Mouse (Mus musculus) kidney, adult 2 months (tissue): ENCODE measurements around the gene Rdm1.

Experiments used
- CTCF ChIP-seq: fragments of 200-500 bp; conservative IDR thresholded peaks from 2 replicates; pipeline ENCODE4 v1.5.1; 2011; ENCODE audit warnings: low read depth, mild to moderate bottlenecking, control low read depth, low read length, moderate library complexity, mixed read lengths; ENCODE audit not compliant: insufficient read depth, insufficient read length
- POLR2A ChIP-seq: fragments of 200-500 bp; IDR thresholded peaks from one replicate; pipeline ENCODE4 v1.6.1; 2011; ENCODE audit warnings: low read depth, low read length, control low read depth

DNA sequence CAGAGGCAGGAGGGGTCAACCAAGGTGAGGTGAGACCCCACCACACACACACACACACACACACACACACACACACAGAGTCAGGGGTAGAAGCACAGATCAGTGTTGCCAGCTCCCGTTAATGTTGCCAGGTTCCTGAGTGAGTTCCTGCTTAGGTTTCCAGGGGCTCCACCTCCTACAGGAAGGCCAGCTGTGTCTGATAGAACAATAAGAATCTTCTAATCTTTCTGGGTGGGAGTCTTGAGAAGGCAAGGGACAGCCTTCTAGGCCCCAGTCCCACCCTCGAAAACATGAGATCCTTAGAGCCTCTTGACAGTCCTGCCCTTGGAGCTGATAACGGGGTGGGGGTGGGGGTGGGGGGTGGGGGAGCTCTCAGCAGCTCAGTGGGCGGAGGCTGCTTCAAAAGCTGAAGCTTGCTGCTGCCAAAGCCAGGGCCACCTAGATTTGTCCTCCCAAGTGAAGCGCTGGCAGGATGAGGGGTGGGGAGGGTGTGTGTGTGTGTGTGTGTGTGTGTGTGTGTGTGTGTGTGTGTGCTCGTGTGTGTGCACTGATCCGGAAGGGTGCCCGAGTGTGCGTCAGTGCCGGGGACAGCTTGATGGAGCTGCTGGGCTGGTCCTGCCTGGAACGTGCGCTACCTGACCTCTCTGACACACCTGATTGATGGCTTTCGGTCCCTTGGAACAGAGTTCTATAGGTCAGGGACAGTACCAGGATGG is 41.7 kb downstream of the Rdm1 start:
- no peak for TF ChIP-seq CTCF
- TF ChIP-seq POLR2A = no peak
